Mouse (Mus musculus): ENCODE measurements around the gene Chrna7. TPM values are rescaled to one million over a fixed set of nuclear protein-coding genes. Genes with fewer than 3 reads are reported as not detected.

Gene Chrna7
- total RNA-seq (2023), result not detected

GRCm38 (mm10) chr7:63212084-63212723 lies at the start of gene Chrna7:
Chrna7 (minus strand) TSS chr7:63212569.

Other genes starting within 250 kb of the Chrna7 start
- not detected for gene Otud7a, start 232.2 kb upstream of the Chrna7 start, total RNA-seq (2023)

Data from CD8-positive naive resting alpha-beta T cell, adult 57 days (primary cell).